Mouse (Mus musculus): ENCODE measurements at regions not wholly inside any gene's neighbourhood (a gene's known extent, or its start where the extent isn't known, plus 50 kb on each side); places are given as distances from the start of the nearest gene placed in this dataset.

DNA sequence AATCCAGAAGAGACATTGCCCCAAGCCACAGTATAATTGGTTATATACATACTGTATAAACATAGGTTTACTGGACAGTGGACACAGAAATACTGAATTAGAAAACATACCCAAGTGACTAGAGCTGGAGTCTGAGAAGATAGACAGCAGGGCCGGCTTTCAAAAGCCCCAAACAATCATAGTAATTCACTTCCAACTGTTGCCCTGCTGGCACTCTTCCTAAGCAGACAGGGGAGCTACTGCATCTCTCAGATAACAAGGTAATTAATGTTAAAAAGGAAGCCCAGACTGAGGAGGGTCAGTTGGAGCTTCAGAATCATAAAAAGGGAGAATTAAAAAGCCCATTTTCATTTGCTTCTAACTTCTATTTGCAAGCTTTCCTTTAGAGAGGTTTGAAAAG, 764.5 kb downstream of the Vgll3 start:
- intact Hi-C loops (cut with DNase I), result no loop called here
- no peak for DNase-seq (ENCODE audit: low spot score in 2 of 2)

DNA sequence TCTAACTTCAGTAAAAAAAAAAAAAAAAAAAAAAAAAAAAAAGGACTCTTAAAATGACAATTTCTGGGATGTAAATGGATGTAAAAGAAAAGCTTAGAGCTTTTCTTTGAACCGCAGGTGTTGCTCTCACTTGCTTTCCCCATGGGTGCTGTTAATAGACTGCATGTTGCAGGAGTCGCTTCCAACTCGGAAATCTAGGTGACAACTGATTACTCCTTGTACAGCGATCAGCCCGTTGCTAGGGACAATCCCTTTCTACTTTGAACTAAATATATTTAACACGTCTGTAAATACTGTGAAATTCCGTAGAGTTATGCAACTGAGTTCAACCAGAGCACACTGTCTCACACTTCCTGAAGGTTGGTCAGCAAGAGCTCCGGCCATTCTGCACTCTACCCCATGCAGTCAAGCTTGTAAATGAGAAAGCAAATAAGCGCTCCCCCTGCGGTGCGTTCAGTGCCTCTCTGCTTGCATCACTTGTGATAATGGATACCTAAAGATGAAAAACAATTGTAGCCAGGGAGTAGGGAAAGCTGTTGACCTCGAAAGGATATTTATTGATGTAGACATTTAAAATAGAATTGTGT, 770.7 kb downstream of the Vgll3 start:
- intact Hi-C loops (cut with DNase I), result no loop called here
- DNase-seq (ENCODE audit: low spot score in 2 of 2), result peak in 1 of 2 experiments; percentile 12

DNA sequence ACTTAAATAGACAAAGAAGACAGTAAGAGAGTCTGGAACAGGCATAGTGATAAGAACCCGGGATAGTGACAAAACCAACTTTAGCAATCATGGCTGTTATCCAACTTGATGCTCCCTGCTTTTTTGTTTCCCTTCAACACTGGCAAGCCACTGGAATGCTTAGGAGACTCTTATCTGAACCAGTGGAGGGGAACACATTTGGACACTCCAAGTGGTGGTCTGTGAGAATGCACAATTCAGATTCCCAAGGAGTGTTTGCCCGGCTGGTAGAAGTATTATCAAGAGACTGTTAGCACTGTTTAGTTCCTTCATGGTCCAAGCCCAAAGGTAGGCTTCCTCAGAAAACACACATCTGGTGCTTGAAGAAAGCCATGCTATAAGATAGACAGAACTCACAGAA, 787.2 kb downstream of the Vgll3 start:
- no peak for DNase-seq (ENCODE audit: low spot score in 2 of 2)
- intact Hi-C loops (cut with DNase I), result no loop called here

DNA sequence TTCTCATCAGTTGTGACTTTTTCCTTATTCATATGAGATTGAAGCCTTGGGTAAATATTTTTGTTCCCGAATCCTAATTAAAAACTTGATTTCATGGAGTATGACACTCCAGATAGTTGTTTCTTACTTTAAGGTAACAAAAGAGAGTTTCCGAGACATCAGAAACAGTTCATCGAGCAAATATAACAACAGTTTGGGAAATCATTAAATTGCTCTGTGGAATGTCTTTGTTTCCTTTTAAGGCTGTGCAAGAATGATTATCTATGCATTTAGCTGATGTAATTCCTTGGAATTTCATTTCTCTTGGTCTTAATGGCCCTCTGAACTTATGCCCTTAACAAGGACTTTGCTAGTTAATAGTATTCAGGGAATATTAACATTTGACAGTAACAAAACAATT, 787.6 kb downstream of the Vgll3 start:
- DNase-seq (ENCODE audit: low spot score in 2 of 2), result no peak
- intact Hi-C loops (cut with DNase I), result no loop called here

DNA sequence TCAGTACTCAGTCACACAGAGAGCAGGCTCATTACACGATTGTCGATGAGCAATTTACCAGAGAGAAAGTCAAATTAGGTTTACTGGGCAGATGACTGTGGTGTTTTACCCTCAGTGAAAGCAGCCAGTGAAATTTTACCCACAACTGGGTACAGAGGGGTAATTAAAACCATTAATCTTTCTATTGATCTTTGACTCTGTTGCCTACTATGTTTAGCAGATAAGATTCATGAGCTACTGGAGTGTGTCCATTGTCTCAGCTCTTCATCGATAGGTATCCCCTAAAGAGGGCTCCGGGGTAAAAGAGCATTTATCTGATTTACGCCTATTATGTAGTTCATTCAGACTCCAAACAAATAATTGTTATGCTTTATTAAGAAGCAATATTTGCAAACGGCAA, 788.8 kb downstream of the Vgll3 start:
- intact Hi-C loops (cut with DNase I), result no loop called here
- DNase-seq (ENCODE audit: low spot score in 2 of 2), result no peak
